In the genomic region with DNA sequence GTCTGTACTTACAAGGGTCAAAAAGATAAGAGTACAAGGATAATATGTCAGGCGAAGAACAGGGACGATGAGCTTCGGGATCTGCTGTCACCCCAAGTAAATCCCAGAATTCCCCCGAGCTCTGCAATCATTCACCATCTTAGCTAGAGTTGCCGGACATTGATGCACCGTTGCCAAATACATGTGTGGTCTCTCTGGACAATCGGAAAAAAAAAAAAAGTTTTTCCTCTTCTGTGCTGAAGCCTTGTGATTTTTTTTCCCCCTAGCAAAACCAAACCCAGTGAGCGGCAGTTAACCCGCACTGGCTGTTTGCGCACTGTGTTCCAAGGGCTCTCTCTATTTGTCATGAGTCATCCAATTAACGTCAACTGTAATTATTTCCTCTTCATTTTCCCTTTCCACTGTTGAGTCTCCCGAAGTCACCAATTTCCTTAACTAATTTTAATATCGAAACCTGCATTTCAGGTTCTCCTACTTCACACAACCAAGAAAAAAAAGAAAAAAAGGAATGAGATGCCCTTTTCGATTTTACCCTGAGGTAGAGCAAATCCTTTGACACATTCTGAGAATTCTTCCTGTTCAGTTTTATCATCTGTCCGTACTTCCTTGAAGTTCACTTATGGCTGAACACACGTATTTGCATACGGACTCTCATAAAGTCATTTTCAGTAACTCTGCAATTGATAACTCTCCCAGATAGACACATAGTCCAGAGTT, we compare ENCODE assay signal across 8 mouse cellular contexts.
DNase-seq lines count a peak whose midpoint lies in the region; ATAC-seq and TF ChIP-seq lines count a peak whose summit lies in the region.

No protein-coding gene starts in this region.

- ATAC-seq in hindbrain, embryonic 15.5 days (ENCODE audit: low FRiP score, low read depth): peak; percentile 68; the same call in 1 of the 2 replicates
- peak; percentile 19 for ATAC-seq in megakaryocyte, adult 5-6 weeks (ENCODE audit: poor library complexity, severe bottlenecking)

- peaks cover 46% of the 10 kb centered on the region for H3K4me1 ChIP-seq in embryonic facial prominence, embryonic 10.5 days
- peaks cover 14% of the 10 kb centered on the region for H3K4me1 ChIP-seq in hindbrain, embryonic 15.5 days (replicated peaks)

- no peaks in the 10 kb centered on the region for H3K9me3 ChIP-seq in embryonic facial prominence, embryonic 10.5 days
- H3K9me3 ChIP-seq in hindbrain, embryonic 15.5 days: no peaks in the 10 kb centered on the region

- H3K9ac ChIP-seq in hindbrain, embryonic 15.5 days: no peak overlapping the region

- peak overlapping the region; percentile 36 for H3K4me2 ChIP-seq in hindbrain, embryonic 15.5 days

- no peak overlapping the region for H3K27ac ChIP-seq in left cerebral cortex, adult 2 months
- no peak overlapping the region for H3K27ac ChIP-seq in embryonic facial prominence, embryonic 10.5 days (replicated peaks)
- H3K27ac ChIP-seq in hindbrain, embryonic 15.5 days (replicated peaks): no peak overlapping the region

- no peaks in the 10 kb centered on the region for H3K36me3 ChIP-seq in embryonic facial prominence, embryonic 10.5 days (replicated peaks)
- no peaks in the 10 kb centered on the region for H3K36me3 ChIP-seq in hindbrain, embryonic 15.5 days

- H3K27me3 ChIP-seq in embryonic facial prominence, embryonic 10.5 days (replicated peaks; ENCODE audit: low read depth, poor library complexity, severe bottlenecking): no peaks in the 10 kb centered on the region
- H3K27me3 ChIP-seq in hindbrain, embryonic 15.5 days: no peaks in the 10 kb centered on the region

- no peak for TF ChIP-seq CTCF in left cerebral cortex, adult 2 months (IDR thresholded peaks at IDR 0.05)

- peak overlapping the region; percentile 42 for H3K4me3 ChIP-seq in left cerebral cortex, adult 2 months
- H3K4me3 ChIP-seq in embryonic facial prominence, embryonic 10.5 days: peak overlapping the region; percentile 21; the same call in 1 of the 2 replicates
- no peak overlapping the region for H3K4me3 ChIP-seq in hindbrain, embryonic 15.5 days

- DNase-seq in left cerebral cortex, adult 2 months (ENCODE audit: extremely low spot score in 1 of 2, low spot score in 2 of 2): no peak
- no peak for DNase-seq in left cerebral cortex, adult 11 months (ENCODE audit: low spot score)
- no peak for DNase-seq in embryonic facial prominence, embryonic 10.5 days (ENCODE audit: low spot score)
- no peak for DNase-seq in spleen, postnatal 14 days (ENCODE audit: low spot score in 2 of 2)
- DNase-seq in gastrocnemius, postnatal 10 days: no peak
- DNase-seq in layer of hippocampus, adult 8-10 months (ENCODE audit: low spot score in 2 of 2): no peak

- 59% methylated on average over 17 of the region's 17 CpGs for WGBS in embryonic facial prominence, embryonic 10.5 days
- 70% methylated on average over 17 of the region's 17 CpGs for WGBS in hindbrain, embryonic 15.5 days

- intact Hi-C loops in left cerebral cortex, adult 2 months (cut with DNase I): loop anchor here (1.0 to 10.0 kb wide), 7 partner anchors 113 to 675 kb away; no protein-coding TSS in a partner anchor
